Mouse (Mus musculus) spleen, postnatal 4 days (tissue): ENCODE data around the gene Creb3l1.
A peak's percentile ranks its signal among the peaks of the same experiment; 100 is the strongest.

Source experiments
- DNase-seq, 2 experiments: peaks; one replicate each; pipeline ENCODE4 v3.0.0; 2022; ENCODE audit warnings: low spot score in 2 of 2

Gene Creb3l1

DNA sequence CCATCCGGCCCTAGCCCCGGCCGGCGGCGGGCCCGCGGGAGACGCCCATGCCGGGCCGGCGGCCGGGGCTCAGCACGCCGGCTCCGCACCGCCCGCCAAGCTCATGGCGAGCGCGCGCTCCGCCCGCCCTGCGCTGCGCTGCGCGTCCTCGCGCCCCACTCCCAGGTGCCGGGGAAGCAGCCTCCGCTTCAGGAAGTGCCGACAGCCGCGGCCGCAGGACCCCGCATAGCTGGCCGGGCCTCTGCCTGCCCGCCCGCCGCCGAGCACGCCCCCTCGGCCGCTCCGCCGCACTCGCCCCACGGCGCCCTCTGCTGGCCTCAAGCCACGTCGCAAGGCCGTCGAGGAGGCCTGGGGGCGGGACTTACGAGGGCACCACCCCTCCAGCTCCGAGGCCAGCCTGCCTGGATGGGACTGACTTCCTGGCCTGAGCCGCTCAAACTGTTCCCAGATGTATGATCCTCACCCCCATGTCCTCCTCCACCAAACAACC lies 60.8 kb downstream of the Creb3l1 start:
- DNase-seq: peak; percentile 94 to 99

DNA sequence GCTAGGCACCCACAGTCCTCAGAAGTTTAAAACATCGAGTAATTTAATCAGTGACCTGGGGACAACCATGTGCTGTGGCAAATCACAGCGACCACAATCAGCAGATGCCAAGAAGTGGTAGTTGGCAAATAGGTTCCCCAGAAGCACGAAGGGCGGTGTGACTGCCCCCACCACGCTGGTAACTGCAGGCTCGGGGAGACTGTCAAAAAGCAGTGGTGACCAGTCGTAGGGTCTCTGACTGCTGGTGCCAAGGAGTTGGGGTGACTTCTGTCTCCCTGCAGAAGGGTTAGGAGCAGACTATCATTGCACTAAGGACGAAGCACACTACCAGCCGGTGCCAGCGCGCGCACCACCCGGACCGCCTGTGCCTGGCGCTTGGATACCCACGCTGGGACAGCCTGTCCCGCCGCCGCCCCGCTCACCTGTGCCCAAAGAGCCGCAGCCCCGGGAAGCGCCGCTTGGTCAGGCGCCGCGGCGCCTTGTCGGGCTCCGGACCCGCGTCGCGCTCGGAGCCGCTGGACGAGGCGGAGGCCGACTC lies 61.4 kb downstream of the Creb3l1 start:
- DNase-seq: peak in 1 of 2 experiments; percentile 77

DNA sequence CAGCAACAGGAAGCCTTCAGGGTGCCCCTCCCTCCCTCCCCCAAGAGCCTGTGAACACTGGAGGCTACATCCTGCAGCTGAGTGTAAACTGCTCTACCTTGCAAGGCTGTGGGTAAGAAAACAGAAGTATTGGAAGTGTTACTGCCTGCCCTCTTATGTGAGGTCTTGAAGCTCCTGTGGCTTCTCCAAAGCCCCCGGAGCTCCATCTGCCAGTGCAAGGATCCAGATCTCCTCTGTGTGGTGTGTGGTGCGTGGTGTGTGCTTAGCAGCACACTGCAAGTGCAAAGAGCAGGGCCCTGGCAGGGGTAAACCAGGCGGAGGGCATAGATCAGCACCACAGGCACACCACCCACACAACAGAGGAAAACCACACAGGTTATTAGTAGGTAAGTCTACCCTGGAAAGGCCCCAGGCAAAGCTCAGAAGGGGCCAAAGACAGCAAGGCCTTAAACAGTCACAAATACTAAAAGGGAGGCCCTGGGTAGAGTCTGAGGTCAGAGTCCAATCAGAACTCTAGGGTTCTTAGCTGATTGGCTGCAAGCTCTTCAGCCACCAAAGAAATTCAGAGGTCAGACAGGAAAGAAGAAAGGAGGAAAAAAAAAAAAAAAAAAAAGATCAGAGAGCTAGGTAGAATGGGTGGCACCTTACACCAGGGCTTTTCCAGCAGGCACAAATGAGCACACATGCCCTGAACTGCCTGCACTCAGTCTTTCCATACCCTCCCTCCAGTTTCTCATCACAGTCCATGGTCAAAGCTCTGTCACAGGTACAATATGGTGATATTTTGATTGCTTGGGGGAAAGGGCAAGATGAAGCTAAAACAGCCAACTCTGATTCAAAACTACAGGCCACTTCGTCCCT lies 62.2 kb downstream of the Creb3l1 start:
- peak in 1 of 2 experiments; percentile 64 for DNase-seq

DNA sequence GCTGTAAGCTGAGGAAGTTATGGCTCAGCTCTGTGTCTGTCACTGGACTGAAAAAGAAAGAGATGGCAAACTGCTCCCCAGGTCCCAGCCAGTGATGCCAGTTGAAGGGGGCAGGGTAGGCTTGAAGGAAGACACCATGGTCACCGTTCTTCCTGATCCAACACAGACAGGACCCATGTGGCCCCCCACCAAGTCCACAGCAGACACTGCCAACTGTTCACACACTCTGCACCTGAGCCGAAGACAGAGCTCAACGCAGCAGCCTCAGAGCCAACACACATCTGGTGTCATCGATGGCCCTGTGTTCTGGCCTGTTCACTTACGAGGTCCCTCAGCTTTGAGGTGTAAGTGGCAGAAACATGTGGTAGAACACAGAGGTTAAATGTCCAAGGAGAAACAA lies 63.8 kb downstream of the Creb3l1 start:
- DNase-seq: no peak

DNA sequence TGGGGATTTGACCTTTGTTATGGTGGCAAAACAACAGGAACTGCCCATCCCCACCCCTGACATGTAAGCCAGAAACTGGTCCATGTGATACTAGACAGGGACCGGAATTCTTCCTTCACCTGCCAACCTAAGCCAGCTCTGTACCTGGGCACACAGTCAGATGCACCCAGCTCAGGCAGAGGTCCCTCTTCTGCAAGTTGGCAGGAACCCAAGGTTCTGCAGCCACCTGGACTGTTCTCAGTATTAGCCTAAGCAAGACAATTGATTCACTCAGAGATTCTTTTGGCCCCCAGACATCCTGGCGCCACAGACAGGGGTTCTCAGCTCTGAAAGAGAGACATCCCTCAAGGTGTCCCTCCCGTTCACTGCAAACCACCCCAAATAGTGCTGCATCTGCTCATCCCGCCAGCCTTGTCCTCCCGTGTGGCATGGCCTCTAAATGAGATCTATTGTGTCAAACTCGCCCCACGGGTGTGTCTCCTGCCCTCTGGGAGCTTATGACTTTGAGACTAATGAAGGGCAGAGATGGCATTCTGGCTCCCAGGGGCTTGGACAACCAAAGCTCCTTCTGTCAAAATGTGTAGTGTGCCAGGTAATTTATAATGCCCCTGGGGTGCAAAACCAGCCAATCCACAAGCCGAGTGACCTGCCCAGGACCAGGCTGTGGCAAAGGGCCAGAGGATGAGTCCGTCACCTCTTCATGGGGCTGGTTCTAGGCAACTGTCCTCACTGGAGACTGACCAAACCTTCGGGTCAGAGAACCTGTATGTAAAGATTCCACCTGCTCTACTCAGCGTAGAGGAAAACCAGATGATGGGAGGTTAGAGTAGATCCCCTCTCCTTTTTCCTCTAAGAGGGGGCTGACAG lies 64.5 kb downstream of the Creb3l1 start:
- DNase-seq: peak in 1 of 2 experiments; percentile 59

DNA sequence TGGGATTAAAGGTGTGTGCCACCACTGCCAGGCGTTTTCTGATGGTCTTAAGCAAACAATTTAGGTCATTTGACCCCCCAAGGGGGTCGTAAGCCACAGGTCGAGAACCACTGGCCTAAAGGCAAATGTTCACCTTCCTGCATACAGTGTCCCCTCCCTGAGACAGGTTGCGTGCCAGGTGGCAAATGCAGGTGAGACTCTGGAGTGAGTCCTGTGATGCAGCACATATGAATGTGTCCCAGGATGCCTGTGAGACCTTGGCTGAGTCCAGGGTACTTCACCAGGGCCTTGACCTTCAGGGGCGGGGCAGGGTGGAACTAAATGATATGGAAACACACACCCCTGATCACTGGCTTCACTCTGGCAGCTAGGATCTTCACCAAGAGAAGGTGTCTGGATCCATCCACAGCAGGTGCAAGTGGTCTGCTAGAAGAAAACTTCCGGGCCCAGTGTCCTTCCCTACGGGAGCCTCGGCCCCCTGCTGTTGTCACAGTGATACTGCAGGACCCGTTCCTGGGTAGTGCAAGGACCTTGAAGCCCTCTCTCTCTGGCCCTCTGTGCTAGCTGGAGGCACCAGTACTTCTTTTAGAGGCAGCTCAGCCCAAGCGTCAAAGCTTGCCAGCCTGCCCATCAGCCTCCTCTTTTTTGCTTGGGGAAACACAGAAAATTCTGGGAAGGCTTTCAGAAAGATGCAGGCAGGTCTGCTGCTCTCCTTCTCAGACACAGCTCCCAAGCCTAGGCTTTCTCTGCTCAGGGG lies 65.4 kb downstream of the Creb3l1 start:
- peak; percentile 62 to 80 for DNase-seq

DNA sequence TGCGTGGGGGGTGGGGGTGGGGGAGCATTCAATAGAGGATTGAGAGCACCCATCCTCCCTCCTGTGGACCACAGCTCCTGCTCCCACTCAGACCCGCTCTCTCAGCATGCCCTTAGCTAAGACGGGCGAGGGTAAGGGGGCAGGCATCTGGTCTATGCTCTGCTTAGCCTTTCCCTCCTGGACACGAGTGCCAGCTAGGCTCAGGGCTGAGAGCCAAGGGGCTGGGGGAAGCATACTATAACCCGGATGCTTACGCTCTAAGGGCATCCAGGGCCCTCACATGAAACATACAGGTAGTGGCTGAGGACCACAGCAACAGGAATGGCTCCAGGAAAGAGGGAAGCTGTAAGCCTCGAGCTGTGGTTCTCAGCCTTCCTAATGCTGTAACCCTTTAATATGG lies 66.3 kb downstream of the Creb3l1 start:
- DNase-seq: no peak

DNA sequence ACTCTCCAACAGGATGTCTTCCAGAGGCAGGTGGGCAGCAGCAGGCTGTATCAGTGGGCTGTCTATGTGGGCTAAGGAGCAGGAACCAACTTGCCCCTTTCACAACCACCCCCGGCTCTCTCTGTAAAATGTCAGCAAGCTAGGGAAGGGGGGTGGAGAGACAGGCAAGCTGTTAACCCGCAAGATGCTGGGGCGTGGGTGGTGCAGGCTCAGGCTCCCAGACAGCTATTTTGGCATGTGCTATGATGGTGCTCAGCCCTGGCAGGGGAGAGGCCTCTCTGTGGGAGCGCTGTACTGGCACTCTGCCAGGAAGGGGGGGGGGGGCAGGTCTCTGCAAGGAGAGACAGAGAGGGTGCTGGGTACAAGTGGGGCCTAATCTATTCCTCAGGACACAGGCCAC lies 67.2 kb downstream of the Creb3l1 start:
- no peak for DNase-seq

DNA sequence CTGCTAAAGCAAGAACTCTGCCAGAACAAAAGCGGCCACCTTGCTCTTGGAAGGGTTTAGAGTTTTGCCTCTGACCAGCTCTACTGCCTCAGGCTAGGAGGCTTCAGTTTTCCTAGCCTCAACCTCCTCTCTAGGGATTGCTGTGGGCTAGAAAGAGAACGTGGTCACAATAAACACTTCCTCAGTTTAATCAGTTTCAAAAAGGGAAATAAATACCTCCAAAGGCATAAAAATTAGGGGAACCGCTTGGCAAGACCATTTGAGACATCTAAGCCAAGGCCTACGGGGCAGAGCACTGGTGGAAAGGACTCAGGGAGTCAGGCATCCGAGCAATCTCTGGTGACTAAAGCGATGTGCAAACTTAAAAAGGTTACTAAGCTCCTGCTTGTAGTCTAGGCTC lies 68.4 kb downstream of the Creb3l1 start:
- no peak for DNase-seq

DNA sequence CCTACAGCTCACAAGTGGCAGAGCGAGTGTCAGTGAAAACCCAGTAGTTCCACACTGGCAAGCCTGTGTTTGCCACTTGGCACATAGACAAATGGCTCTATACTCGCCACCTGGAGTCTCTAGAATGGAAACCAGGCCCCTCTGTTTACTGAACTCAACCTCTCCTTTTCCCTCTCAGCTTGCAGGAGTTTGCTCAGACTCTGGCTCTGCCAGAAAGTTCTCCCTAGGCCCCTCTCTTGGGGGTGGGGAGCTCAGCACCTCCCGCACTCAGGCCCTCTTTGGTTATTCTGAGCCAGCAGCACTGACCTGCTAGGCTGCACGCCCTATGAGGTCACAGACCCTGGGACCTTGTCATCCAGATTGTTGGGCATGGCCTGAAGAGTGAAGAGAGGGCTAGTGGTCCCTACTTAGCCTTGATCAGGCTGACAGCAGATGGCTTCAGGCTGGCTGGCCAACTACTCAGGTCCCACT lies 69.1 kb downstream of the Creb3l1 start:
- DNase-seq: no peak

DNA sequence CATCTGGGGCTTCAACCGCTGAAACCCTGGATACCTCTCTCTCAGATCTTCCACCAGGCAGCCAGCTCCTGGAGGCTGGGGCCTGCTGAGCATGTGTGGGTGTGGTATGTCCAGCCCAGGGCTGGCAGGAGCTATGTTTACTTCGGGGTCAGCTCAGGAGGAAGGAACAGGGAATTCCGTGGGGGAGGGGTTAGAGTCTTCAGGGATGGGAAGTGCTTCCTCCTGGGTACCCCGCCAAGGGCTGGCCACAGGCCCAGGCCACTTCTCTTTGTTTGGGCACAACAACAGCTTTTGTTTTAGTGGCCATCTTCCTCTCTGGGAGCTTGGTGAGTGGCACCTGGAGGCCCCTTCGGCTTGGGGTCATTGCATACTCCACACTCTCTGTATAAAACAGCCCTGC lies 70.5 kb downstream of the Creb3l1 start:
- no peak for DNase-seq

DNA sequence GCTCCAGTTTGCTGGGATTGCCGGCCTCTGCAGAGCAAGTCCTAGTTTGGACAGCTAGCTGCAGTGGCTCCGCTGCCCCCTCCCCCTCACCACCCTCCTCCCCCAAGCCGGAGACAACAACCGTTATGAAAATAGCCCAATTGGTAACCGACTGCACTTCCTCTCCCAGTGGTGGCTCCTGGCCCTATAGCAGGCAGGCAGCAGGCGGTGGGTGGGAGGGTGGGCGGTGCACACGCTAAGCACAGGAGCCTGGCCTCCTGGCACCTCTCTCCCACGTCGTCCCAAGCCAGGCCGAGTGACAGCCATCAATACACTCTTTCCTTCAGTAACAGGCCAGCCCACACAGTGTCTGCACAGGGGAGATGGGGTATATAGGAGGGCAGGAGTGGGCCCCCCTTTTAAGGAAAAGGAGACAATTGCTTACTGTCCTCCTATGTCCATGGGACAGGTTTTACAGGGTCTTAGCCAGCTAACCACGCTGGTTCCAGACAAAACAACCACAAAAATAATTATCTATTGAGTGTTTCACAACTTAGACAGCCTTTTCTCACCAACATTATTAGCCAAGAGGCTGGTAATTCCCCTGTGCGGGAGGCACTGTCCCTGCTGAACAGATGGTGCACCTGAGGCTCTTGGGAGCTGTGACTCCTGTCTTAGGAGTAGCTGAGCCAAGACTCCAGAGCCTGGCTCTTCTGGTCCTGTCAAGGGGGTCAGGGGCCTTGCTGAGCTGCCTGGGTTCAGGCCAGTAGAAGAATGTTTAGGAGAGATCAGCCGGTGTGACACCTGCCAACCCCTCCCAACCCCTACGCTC lies 73.8 kb downstream of the Creb3l1 start:
- peak in 1 of 2 experiments; percentile 61 for DNase-seq

DNA sequence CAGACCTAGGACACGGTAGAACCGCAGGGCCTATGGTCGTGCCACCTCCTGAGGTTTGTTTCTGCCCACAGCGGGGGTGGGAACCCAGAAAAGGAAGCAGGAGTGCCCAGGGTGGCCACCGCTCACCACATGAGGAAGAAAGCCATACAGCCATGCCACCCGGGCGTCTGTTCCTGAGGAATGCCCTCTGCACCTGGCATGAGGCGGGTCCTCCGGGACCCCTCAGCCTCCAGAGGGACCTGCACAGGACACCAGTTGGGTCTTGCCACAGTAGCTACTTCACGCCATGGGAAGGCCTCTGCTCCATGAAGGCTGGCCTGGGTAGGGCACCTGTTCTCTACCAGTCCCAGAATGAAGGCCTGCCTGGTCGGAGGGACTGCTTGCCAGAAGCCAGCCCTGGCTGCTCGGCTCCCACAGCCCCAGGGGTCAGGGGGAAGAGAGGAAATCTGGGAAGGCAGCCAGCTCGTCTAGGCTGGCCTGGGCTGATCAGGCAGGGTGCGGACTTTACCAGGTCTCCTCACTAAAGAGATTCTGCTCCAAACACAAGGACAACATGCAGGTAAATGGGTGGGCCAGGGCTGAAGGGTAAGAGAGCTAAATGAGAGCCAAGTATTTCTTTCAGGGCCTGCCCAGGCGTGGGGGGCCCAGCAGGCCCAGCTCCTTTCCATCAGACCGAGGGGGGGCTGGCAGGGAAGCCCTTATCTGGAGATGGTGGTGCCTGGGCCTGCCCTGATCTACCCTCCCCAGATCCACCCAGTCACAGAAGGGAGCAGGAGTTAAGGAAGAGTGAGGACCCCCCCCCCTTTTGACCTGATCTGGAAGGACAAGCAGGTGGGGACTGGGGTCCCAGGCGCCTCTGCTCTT lies 74.7 kb downstream of the Creb3l1 start:
- DNase-seq: no peak

DNA sequence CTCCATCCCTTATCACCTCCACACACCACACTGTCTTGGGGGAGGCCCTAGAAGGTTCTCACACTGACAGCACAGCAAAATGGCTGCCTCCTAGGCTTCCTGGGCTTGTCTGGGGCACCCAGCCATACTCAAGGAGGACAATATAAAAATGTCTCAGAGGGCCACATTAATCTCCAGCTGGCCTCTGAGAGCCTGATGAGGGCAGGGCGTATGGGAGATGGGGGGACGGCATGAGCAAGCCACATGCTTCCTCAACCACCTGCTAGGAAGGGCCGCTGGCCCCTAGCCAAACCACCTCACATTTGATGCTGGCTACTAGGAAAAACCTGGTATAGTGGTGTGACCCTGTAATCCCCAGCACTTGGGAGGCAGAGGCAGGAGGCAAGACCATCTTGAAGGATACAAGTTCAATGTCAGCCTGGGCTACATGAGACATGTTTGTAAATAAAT lies 75.5 kb downstream of the Creb3l1 start:
- no peak for DNase-seq

DNA sequence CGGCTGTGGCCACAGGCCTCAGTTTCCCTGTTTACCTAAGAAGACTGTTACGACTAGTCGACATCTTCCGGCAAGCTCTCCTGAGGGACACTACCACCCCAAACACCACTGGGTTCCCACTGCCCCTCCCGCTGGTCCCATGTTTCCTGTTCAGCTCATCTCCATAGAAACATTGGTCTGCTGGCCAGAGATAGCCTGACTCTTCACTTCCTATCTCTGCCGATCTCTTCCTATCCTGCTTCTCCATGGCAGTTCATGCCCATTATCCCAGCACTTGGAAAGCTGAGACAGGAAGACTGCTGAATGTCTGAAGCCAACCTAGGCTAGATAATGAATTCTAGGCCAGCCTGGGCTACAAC lies 76.2 kb downstream of the Creb3l1 start:
- no peak for DNase-seq

DNA sequence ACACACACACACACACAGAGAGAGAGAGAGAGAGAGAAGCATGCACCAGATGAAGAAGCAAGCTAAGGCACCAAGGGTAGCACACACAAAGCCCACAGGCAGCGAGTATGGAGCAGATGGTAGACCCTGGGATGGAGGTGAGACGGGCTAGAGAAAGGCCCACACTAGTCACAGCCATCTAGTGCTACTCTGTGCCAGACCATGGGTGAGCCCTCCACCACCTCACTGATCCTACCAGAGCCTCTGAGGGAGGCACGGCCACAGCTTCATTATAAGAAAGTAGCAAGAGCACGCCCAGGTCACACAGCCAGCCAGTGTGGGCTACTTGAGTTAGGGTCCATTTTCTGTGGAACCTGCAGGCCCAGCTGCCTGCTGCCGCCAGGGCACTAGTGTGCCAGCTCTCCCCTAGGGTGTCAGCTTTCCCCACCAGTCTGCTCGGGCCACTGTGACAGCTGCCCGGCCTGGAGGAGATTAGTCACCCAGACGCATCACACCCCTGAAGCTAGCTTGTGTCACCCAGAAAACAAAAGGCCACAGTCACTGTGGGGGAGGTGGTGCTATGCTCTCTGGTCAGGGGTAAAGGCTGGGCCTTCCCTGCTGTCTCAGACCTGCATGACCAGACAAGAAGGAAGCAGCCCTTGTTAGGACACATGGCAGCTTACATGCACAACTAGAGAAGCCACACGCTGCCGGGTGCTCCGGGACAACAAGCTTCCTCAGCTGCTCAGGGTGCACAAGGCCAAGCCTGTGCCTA lies 76.7 kb downstream of the Creb3l1 start:
- no peak for DNase-seq

DNA sequence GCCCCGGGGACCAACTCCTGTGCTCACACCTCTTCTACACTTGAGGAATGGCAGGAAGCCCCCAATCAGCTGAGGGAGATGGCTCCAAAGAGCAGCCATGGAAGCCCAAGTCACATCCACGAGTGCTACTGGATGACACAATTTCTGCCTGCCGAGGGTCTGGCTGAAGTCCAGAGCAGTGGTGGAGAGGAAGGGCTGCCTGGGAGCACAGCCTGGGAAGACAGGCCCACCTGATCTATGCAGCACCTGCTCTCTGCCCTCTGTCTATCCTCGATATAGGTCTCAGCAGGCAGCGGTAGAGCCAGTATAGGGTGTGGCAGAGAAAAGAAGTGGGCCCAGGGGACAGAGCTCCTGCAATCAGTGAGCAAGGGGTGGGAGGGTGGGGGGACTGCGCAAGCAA lies 77.5 kb downstream of the Creb3l1 start:
- DNase-seq: no peak

DNA sequence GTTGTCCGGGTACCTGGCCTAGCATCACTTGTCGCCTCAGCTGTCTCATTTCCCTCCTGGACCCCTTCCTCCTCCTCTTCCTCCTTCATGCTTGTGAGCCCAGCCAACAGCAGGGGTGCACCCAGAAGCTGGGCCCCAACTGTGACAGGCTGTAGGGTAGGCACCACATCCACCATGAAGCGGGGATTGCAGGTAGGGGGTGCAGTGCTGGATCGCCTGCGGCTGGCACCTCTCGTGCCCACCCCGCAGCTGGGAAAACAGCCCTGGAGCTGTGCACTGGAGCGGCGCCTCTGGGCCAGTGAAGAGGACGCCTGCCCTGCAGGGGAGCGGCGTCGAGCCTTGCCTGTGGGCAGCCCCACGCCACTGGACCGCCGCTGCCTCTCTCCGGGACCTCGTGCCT lies 78.8 kb downstream of the Creb3l1 start, which contains the start of gene Gm9821:
TSS of gene Gm9821 (plus strand) at position 221 of the 400 bp plus-strand sequence.
- no peak for DNase-seq
